8 mouse cellular contexts compared by ENCODE assay signal in the genomic region with DNA sequence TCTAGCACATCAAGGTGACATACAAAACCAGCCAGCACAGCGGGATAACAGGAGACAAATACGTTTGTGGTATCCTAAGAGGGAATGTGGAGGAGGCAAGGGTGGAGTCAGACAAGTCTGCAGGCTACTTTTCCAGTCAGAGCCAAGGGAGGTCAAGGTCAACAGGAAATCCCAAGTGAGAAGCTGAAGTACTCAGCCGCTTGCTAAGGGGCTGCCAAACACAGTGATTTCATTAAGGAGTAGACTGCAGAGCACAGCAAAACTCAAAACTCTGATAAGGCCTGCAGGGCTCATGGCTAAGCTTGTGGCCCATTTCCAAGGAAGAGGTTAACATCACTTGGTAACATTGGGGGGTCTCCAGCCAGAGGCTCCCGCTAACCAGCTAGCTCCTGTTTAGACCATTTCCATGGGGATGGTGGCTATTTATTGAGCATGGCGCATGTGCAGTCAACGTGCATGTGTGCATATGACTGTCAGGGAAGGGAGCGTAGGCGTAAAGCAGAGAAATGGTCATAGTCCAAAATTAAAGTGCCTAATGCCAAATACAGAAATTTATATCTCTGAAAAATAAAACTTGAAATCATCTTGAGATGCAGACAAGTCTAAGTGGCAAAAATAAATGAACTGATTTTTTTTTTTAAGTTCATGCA.
DNase-seq lines count a peak whose midpoint lies in the region.

No protein-coding gene starts in this region.

- no peaks in the 10 kb centered on the region for H3K36me3 ChIP-seq in forebrain, embryonic 10.5 days (replicated peaks)

- H3K27me3 ChIP-seq in forebrain, embryonic 10.5 days (ENCODE audit: poor library complexity, severe bottlenecking), result no peaks in the 10 kb centered on the region

- peak; percentile 55 for DNase-seq in adrenal gland, postnatal 14 days
- no peak for DNase-seq in adrenal gland, adult 18-20 months (ENCODE audit: low spot score in 2 of 2)
- peak; percentile 31 to 57 for DNase-seq in right cerebral cortex, postnatal 10 days (ENCODE audit: low spot score in 2 of 2)
- no peak for DNase-seq in right cerebral cortex, postnatal 4 days
- DNase-seq in kidney, postnatal 4 days, result peak; percentile 35 to 50
- DNase-seq in testis, postnatal 10 days (ENCODE audit: low spot score), result peak; percentile 73
- DNase-seq in cerebellum, postnatal 36 days, result no peak
- no peak for DNase-seq in forebrain, embryonic 10.5 days (ENCODE audit: extremely low spot score, low spot score)

- H3K9me3 ChIP-seq in forebrain, embryonic 10.5 days, result no peaks in the 10 kb centered on the region

- H3K4me1 ChIP-seq in forebrain, embryonic 10.5 days, result peaks cover 8% of the 10 kb centered on the region; the same call in 1 of the 2 replicates

- H3K4me3 ChIP-seq in forebrain, embryonic 10.5 days, result no peak overlapping the region

- WGBS in forebrain, embryonic 10.5 days, result 80% methylated on average over 8 of the region's 8 CpGs

- H3K27ac ChIP-seq in forebrain, embryonic 10.5 days, result no peak overlapping the region

Comparison
In these comparisons a context has a peak if more than half of its experiments do, and no peak if none do; other contexts are left out.
1. DNase-seq: peak in adrenal gland, postnatal 14 days (single experiment), right cerebral cortex, postnatal 10 days (2 of 2), kidney, postnatal 4 days (2 of 2) and testis, postnatal 10 days (single experiment); none in adrenal gland, adult 18-20 months (0 of 2), right cerebral cortex, postnatal 4 days (single experiment), cerebellum, postnatal 36 days (0 of 2) and forebrain, embryonic 10.5 days (single experiment).